Mouse (Mus musculus): Measurements from ENCODE around the gene Zfp787.

Zfp787 gene

GRCm38 (mm10) chr7:6172006-6172649 lies 16.3 kb upstream of the Zfp787 start, which contains the start of gene Zfp444:
Gene Zfp444, plus strand, starts transcription at chr7:6172226.
- Histone ChIP-seq H3K36me3 (ENCODE audit: insufficient read depth, low read length) (peaks cover 29% of the 10 kb centered on the region), H3K4me3 (replicated peaks; ENCODE audit: low read length) (peak within 1 kb of the TSS; percentile 88)

GRCm38 (mm10) chr7:6171444-6172005 lies 15.7 kb upstream of the Zfp787 start:
- Histone ChIP-seq H3K4me1 (replicated peaks; ENCODE audit: low read depth, low read length) (peaks cover 39% of the 10 kb centered on the region), H3K9me3 (ENCODE audit: low read length) (no peaks in the 10 kb centered on the region), H3K36me3 (ENCODE audit: insufficient read depth, low read length) (peaks cover 24% of the 10 kb centered on the region), H3K4me3 (replicated peaks; ENCODE audit: low read length) (peak overlapping the region; percentile 88), H3K27me3 (ENCODE audit: insufficient read depth, low read length) (no peaks in the 10 kb centered on the region)
- TF ChIP-seq POU5F1 (IDR thresholded peaks at IDR 0.05; ENCODE audit: borderline replicate concordance, low read length) (no peak), CTCF (conservative IDR thresholded peaks at IDR 0.05; ENCODE audit: low read length) (no peak), NANOG (IDR thresholded peaks at IDR 0.05; ENCODE audit: borderline replicate concordance, low read length) (no peak)

More at GRCm38 (mm10) chr7:6172006-6172649, 16.3 kb upstream of the Zfp787 start, which contains the start of gene Zfp444:
- peaks cover 42% of the 10 kb centered on the region for H3K4me1 ChIP-seq (replicated peaks; ENCODE audit: low read depth, low read length)
- no peaks in the 10 kb centered on the region for H3K27me3 ChIP-seq (ENCODE audit: insufficient read depth, low read length)
- TF ChIP-seq CTCF (conservative IDR thresholded peaks at IDR 0.05; ENCODE audit: low read length) = no peak
- no peak for TF ChIP-seq POU5F1 (IDR thresholded peaks at IDR 0.05; ENCODE audit: borderline replicate concordance, low read length)
- TF ChIP-seq NANOG (IDR thresholded peaks at IDR 0.05; ENCODE audit: borderline replicate concordance, low read length) = no peak
- no peaks in the 10 kb centered on the region for H3K9me3 ChIP-seq (ENCODE audit: low read length)

GRCm38 (mm10) chr7:6170871-6171270 lies 15.1 kb upstream of the Zfp787 start:
- peak overlapping the region; percentile 88 for H3K4me3 ChIP-seq (replicated peaks; ENCODE audit: low read length)
- peaks cover 20% of the 10 kb centered on the region for H3K36me3 ChIP-seq (ENCODE audit: insufficient read depth, low read length)
- H3K27me3 ChIP-seq (ENCODE audit: insufficient read depth, low read length) = no peaks in the 10 kb centered on the region
- peaks cover 38% of the 10 kb centered on the region for H3K4me1 ChIP-seq (replicated peaks; ENCODE audit: low read depth, low read length)
- no peaks in the 10 kb centered on the region for H3K9me3 ChIP-seq (ENCODE audit: low read length)
- TF ChIP-seq NANOG (IDR thresholded peaks at IDR 0.05; ENCODE audit: borderline replicate concordance, low read length) (no peak), CTCF (conservative IDR thresholded peaks at IDR 0.05; ENCODE audit: low read length) (no peak), POU5F1 (IDR thresholded peaks at IDR 0.05; ENCODE audit: borderline replicate concordance, low read length) (no peak)

- Histone ChIP-seq H3K4me1 (replicated peaks; ENCODE audit: low read depth, low read length) (peaks cover 34% of the 10 kb centered on the region), H3K36me3 (ENCODE audit: insufficient read depth, low read length) (peaks cover 15% of the 10 kb centered on the region)
- no peak for TF ChIP-seq CTCF (conservative IDR thresholded peaks at IDR 0.05; ENCODE audit: low read length)
- no peak for TF ChIP-seq POU5F1 (IDR thresholded peaks at IDR 0.05; ENCODE audit: borderline replicate concordance, low read length)
- no peak for TF ChIP-seq NANOG (IDR thresholded peaks at IDR 0.05; ENCODE audit: borderline replicate concordance, low read length)
These were observed 14.6 kb upstream of the Zfp787 start for GRCm38 (mm10) chr7:6170391-6170790.

GRCm38 (mm10) chr7:6169403-6169802 lies 13.6 kb upstream of the Zfp787 start:
- Histone ChIP-seq H3K27me3 (ENCODE audit: insufficient read depth, low read length) (no peaks in the 10 kb centered on the region), H3K36me3 (ENCODE audit: insufficient read depth, low read length) (peaks cover 6% of the 10 kb centered on the region), H3K4me1 (replicated peaks; ENCODE audit: low read depth, low read length) (peaks cover 33% of the 10 kb centered on the region), H3K4me3 (replicated peaks; ENCODE audit: low read length) (no peak overlapping the region), H3K9me3 (ENCODE audit: low read length) (no peaks in the 10 kb centered on the region)
- TF ChIP-seq POU5F1 (IDR thresholded peaks at IDR 0.05; ENCODE audit: borderline replicate concordance, low read length) = no peak
- TF ChIP-seq NANOG (IDR thresholded peaks at IDR 0.05; ENCODE audit: borderline replicate concordance, low read length) = no peak
- TF ChIP-seq CTCF (conservative IDR thresholded peaks at IDR 0.05; ENCODE audit: low read length) = no peak

More at GRCm38 (mm10) chr7:6170391-6170790, 14.6 kb upstream of the Zfp787 start:
- no peak overlapping the region for H3K4me3 ChIP-seq (replicated peaks; ENCODE audit: low read length)
- no peaks in the 10 kb centered on the region for H3K9me3 ChIP-seq (ENCODE audit: low read length)
- H3K27me3 ChIP-seq (ENCODE audit: insufficient read depth, low read length) = no peaks in the 10 kb centered on the region

GRCm38 (mm10) chr7:6164671-6165070 lies 8.9 kb upstream of the Zfp787 start:
- no peaks in the 10 kb centered on the region for H3K36me3 ChIP-seq (ENCODE audit: insufficient read depth, low read length)
- H3K9me3 ChIP-seq (ENCODE audit: low read length) = no peaks in the 10 kb centered on the region
- peaks cover 25% of the 10 kb centered on the region for H3K4me1 ChIP-seq (replicated peaks; ENCODE audit: low read depth, low read length)
- no peak overlapping the region for H3K4me3 ChIP-seq (replicated peaks; ENCODE audit: low read length)
- H3K27me3 ChIP-seq (ENCODE audit: insufficient read depth, low read length) = no peaks in the 10 kb centered on the region
- no peak for TF ChIP-seq NANOG (IDR thresholded peaks at IDR 0.05; ENCODE audit: borderline replicate concordance, low read length)
- no peak for TF ChIP-seq POU5F1 (IDR thresholded peaks at IDR 0.05; ENCODE audit: borderline replicate concordance, low read length)
- TF ChIP-seq CTCF (conservative IDR thresholded peaks at IDR 0.05; ENCODE audit: low read length) = no peak

GRCm38 (mm10) chr7:6162172-6162571 lies 6.4 kb upstream of the Zfp787 start:
- no peaks in the 10 kb centered on the region for H3K27me3 ChIP-seq (ENCODE audit: insufficient read depth, low read length)
- H3K4me3 ChIP-seq (replicated peaks; ENCODE audit: low read length) = no peak overlapping the region
- H3K36me3 ChIP-seq (ENCODE audit: insufficient read depth, low read length) = no peaks in the 10 kb centered on the region
- H3K4me1 ChIP-seq (replicated peaks; ENCODE audit: low read depth, low read length) = peaks cover 27% of the 10 kb centered on the region
- no peaks in the 10 kb centered on the region for H3K9me3 ChIP-seq (ENCODE audit: low read length)
- TF ChIP-seq NANOG (IDR thresholded peaks at IDR 0.05; ENCODE audit: borderline replicate concordance, low read length) = no peak
- TF ChIP-seq CTCF (conservative IDR thresholded peaks at IDR 0.05; ENCODE audit: low read length) = no peak
- no peak for TF ChIP-seq POU5F1 (IDR thresholded peaks at IDR 0.05; ENCODE audit: borderline replicate concordance, low read length)

- Histone ChIP-seq H3K4me1 (replicated peaks; ENCODE audit: low read depth, low read length) (peaks cover 33% of the 10 kb centered on the region), H3K27me3 (ENCODE audit: insufficient read depth, low read length) (no peaks in the 10 kb centered on the region), H3K9me3 (ENCODE audit: low read length) (no peaks in the 10 kb centered on the region), H3K36me3 (ENCODE audit: insufficient read depth, low read length) (no peaks in the 10 kb centered on the region), H3K4me3 (replicated peaks; ENCODE audit: low read length) (no peak overlapping the region)
- TF ChIP-seq NANOG (IDR thresholded peaks at IDR 0.05; ENCODE audit: borderline replicate concordance, low read length) (no peak), CTCF (conservative IDR thresholded peaks at IDR 0.05; ENCODE audit: low read length) (no peak), POU5F1 (IDR thresholded peaks at IDR 0.05; ENCODE audit: borderline replicate concordance, low read length) (no peak)
These were observed 5.7 kb upstream of the Zfp787 start for GRCm38 (mm10) chr7:6161541-6161940.
